Mouse (Mus musculus): Measurements from ENCODE around the gene Mrm1. TPM values are rescaled to one million over a fixed set of nuclear protein-coding genes. Genes with fewer than 3 reads are reported as not detected.
A peak's percentile ranks its signal among the peaks of the same experiment; 100 is the strongest.

The Mrm1 gene
- polyA plus RNA-seq, 1 experiment from 2014 or later = 15.0 TPM

- no peak overlapping the region for H3K4me3 ChIP-seq (replicated peaks)
- 81% methylated on average over 4 of the region's 4 CpGs for WGBS (ENCODE audit: insufficient replicate concordance)
- no peaks in the 10 kb centered on the region for H3K9me3 ChIP-seq (replicated peaks)
- no peaks in the 10 kb centered on the region for H3K4me1 ChIP-seq (replicated peaks)
- no peaks in the 10 kb centered on the region for H3K36me3 ChIP-seq
- ATAC-seq (ENCODE audit: low read depth) = no peak
- no peak overlapping the region for H3K9ac ChIP-seq
- DNase-seq = no peak
- H3K4me2 ChIP-seq = no peak overlapping the region
- H3K27ac ChIP-seq = no peak overlapping the region
- H3K27me3 ChIP-seq = peaks cover 19% of the 10 kb centered on the region
Measured at GRCm38 (mm10) chr11:84804373-84804772, 14.9 kb downstream of the Mrm1 start.

GRCm38 (mm10) chr11:84797627-84798353, 21.5 kb downstream of the Mrm1 start:
- ATAC-seq (ENCODE audit: low read depth) = peak; percentile 39; the same call in 1 of the 2 replicates
- WGBS (ENCODE audit: insufficient replicate concordance) = 21% methylated on average over 21 of the region's 21 CpGs
- peaks cover 37% of the 10 kb centered on the region for H3K27me3 ChIP-seq

GRCm38 (mm10) chr11:84797026-84797425, 22.3 kb downstream of the Mrm1 start:
- no peak overlapping the region for H3K4me3 ChIP-seq (replicated peaks)
- no peak overlapping the region for H3K4me2 ChIP-seq
- 50% methylated on average over 10 of the region's 10 CpGs for WGBS (ENCODE audit: insufficient replicate concordance)
- no peaks in the 10 kb centered on the region for H3K36me3 ChIP-seq
- no peaks in the 10 kb centered on the region for H3K9me3 ChIP-seq (replicated peaks)
- ATAC-seq (ENCODE audit: low read depth) (no peak), DNase-seq (no peak)
- no peaks in the 10 kb centered on the region for H3K4me1 ChIP-seq (replicated peaks)
- no peak overlapping the region for H3K9ac ChIP-seq
- no peak overlapping the region for H3K27ac ChIP-seq
- H3K27me3 ChIP-seq = peaks cover 44% of the 10 kb centered on the region

More at GRCm38 (mm10) chr11:84797627-84798353, 21.5 kb downstream of the Mrm1 start:
- DNase-seq = peak; percentile 65
- no peaks in the 10 kb centered on the region for H3K9me3 ChIP-seq (replicated peaks)
- no peak overlapping the region for H3K4me2 ChIP-seq
- H3K9ac ChIP-seq = no peak overlapping the region
- H3K36me3 ChIP-seq = no peaks in the 10 kb centered on the region
- no peak overlapping the region for H3K4me3 ChIP-seq (replicated peaks)
- no peak overlapping the region for H3K27ac ChIP-seq
- no peaks in the 10 kb centered on the region for H3K4me1 ChIP-seq (replicated peaks)

- Histone ChIP-seq H3K4me3 (replicated peaks) (no peak overlapping the region), H3K4me1 (replicated peaks) (no peaks in the 10 kb centered on the region), H3K36me3 (no peaks in the 10 kb centered on the region), H3K27ac (no peak overlapping the region), H3K9ac (no peak overlapping the region), H3K27me3 (peaks cover 55% of the 10 kb centered on the region), H3K4me2 (no peak overlapping the region), H3K9me3 (replicated peaks) (no peaks in the 10 kb centered on the region)
- DNase-seq = peak; percentile 20
- 11% methylated on average over 17 of the region's 17 CpGs for WGBS (ENCODE audit: insufficient replicate concordance)
- no peak for ATAC-seq (ENCODE audit: low read depth)
Measured at GRCm38 (mm10) chr11:84794496-84795113, 24.7 kb downstream of the Mrm1 start.

- H3K27me3 ChIP-seq = peaks cover 61% of the 10 kb centered on the region
Measured at GRCm38 (mm10) chr11:84793545-84793944, 25.8 kb downstream of the Mrm1 start.

GRCm38 (mm10) chr11:84790383-84790782, 28.9 kb downstream of the Mrm1 start:
- ATAC-seq (ENCODE audit: low read depth) = no peak
- Histone ChIP-seq H3K9me3 (replicated peaks) (no peaks in the 10 kb centered on the region), H3K27me3 (peaks cover 52% of the 10 kb centered on the region), H3K4me2 (no peak overlapping the region), H3K27ac (no peak overlapping the region), H3K4me3 (replicated peaks) (no peak overlapping the region), H3K9ac (no peak overlapping the region), H3K36me3 (no peaks in the 10 kb centered on the region), H3K4me1 (replicated peaks) (no peaks in the 10 kb centered on the region)
- 55% methylated on average over 6 of the region's 6 CpGs for WGBS (ENCODE audit: insufficient replicate concordance)
- DNase-seq = no peak

More at GRCm38 (mm10) chr11:84793545-84793944, 25.8 kb downstream of the Mrm1 start:
- H3K36me3 ChIP-seq = no peaks in the 10 kb centered on the region
- H3K4me2 ChIP-seq = no peak overlapping the region
- no peaks in the 10 kb centered on the region for H3K9me3 ChIP-seq (replicated peaks)
- H3K4me3 ChIP-seq (replicated peaks) = no peak overlapping the region
- H3K4me1 ChIP-seq (replicated peaks) = no peaks in the 10 kb centered on the region
- no peak overlapping the region for H3K27ac ChIP-seq
- H3K9ac ChIP-seq = no peak overlapping the region
- ATAC-seq (ENCODE audit: low read depth) (no peak), DNase-seq (no peak)

- Histone ChIP-seq H3K27ac (no peak overlapping the region), H3K9ac (no peak overlapping the region), H3K9me3 (replicated peaks) (no peaks in the 10 kb centered on the region), H3K4me3 (replicated peaks) (no peak overlapping the region), H3K36me3 (no peaks in the 10 kb centered on the region), H3K27me3 (peaks cover 69% of the 10 kb centered on the region), H3K4me2 (no peak overlapping the region), H3K4me1 (replicated peaks) (no peaks in the 10 kb centered on the region)
- ATAC-seq (ENCODE audit: low read depth) = no peak
- DNase-seq = no peak
- WGBS (ENCODE audit: insufficient replicate concordance) = 8% methylated on average over 19 of the region's 19 CpGs
Measured at GRCm38 (mm10) chr11:84780143-84780870, 39.0 kb downstream of the Mrm1 start.

GRCm38 (mm10) chr11:84775560-84775959, 43.8 kb downstream of the Mrm1 start:
- Histone ChIP-seq H3K27me3 (peaks cover 49% of the 10 kb centered on the region), H3K27ac (no peak overlapping the region), H3K9me3 (replicated peaks) (no peaks in the 10 kb centered on the region), H3K4me2 (no peak overlapping the region), H3K4me3 (replicated peaks) (no peak overlapping the region), H3K9ac (no peak overlapping the region), H3K4me1 (replicated peaks) (no peaks in the 10 kb centered on the region), H3K36me3 (no peaks in the 10 kb centered on the region)
- ATAC-seq (ENCODE audit: low read depth) = no peak
- DNase-seq = no peak
- WGBS (ENCODE audit: insufficient replicate concordance) = 6% methylated on average over 4 of the region's 4 CpGs

- Histone ChIP-seq H3K9me3 (replicated peaks) (no peaks in the 10 kb centered on the region), H3K4me2 (no peak overlapping the region), H3K27ac (no peak overlapping the region), H3K27me3 (peaks cover 44% of the 10 kb centered on the region), H3K9ac (no peak overlapping the region), H3K36me3 (no peaks in the 10 kb centered on the region), H3K4me1 (replicated peaks) (no peaks in the 10 kb centered on the region), H3K4me3 (replicated peaks) (no peak overlapping the region)
- ATAC-seq (ENCODE audit: low read depth) = no peak
- WGBS (ENCODE audit: insufficient replicate concordance) = 55% methylated on average over 13 of the region's 13 CpGs
- no peak for DNase-seq
Measured at GRCm38 (mm10) chr11:84774870-84775514, 44.3 kb downstream of the Mrm1 start.

GRCm38 (mm10) chr11:84767898-84768297, 51.4 kb downstream of the Mrm1 start:
- no peaks in the 10 kb centered on the region for H3K9me3 ChIP-seq (replicated peaks)
- WGBS (ENCODE audit: insufficient replicate concordance) = 53% methylated on average over 6 of the region's 6 CpGs

GRCm38 (mm10) chr11:84765125-84765524, 54.2 kb downstream of the Mrm1 start:
- WGBS (ENCODE audit: insufficient replicate concordance) = 19% methylated on average over 5 of the region's 5 CpGs
- DNase-seq (no peak), ATAC-seq (ENCODE audit: low read depth) (no peak)
- Histone ChIP-seq H3K27ac (no peak overlapping the region), H3K4me2 (no peak overlapping the region), H3K4me3 (replicated peaks) (no peak overlapping the region), H3K36me3 (no peaks in the 10 kb centered on the region), H3K4me1 (replicated peaks) (no peaks in the 10 kb centered on the region), H3K27me3 (peaks cover 62% of the 10 kb centered on the region), H3K9me3 (replicated peaks) (no peaks in the 10 kb centered on the region), H3K9ac (no peak overlapping the region)

More at GRCm38 (mm10) chr11:84767898-84768297, 51.4 kb downstream of the Mrm1 start:
- Histone ChIP-seq H3K27ac (no peak overlapping the region), H3K9ac (no peak overlapping the region), H3K4me2 (no peak overlapping the region), H3K36me3 (no peaks in the 10 kb centered on the region), H3K27me3 (peaks cover 41% of the 10 kb centered on the region), H3K4me3 (replicated peaks) (no peak overlapping the region), H3K4me1 (replicated peaks) (no peaks in the 10 kb centered on the region)
- ATAC-seq (ENCODE audit: low read depth) (no peak), DNase-seq (no peak)

All from liver, embryonic 13.5 days (tissue).